7 mouse cellular contexts compared by ENCODE assay signal in genomic region chr13:3216070-3216469, GRCm38 (mm10).
DNase-seq lines count a peak whose midpoint lies in the region; ATAC-seq and TF ChIP-seq lines count a peak whose summit lies in the region.
"Not testable (repeated sequence)": the region's sequence is repeated elsewhere in the genome, so short reads cannot be mapped to it uniquely, and the experiment has no call there.

No protein-coding gene starts in this region.

- not testable (repeated sequence) for TF ChIP-seq EP300 in heart, postnatal 0 days (IDR thresholded peaks at IDR 0.05; ENCODE audit: low read depth)

- H3K27me3 ChIP-seq in embryonic facial prominence, embryonic 11.5 days (ENCODE audit: control insufficient read depth, insufficient read depth, low read length); heart, postnatal 0 days (ENCODE audit: control insufficient read depth, insufficient read depth, low read length); kidney, adult 2 months (replicated peaks; ENCODE audit: control insufficient read depth, insufficient read depth, low read length); midbrain, embryonic 14.5 days (ENCODE audit: control insufficient read depth, insufficient read depth, low read length): not testable (repeated sequence)

- not testable (repeated sequence) for H3K27ac ChIP-seq in embryonic facial prominence, embryonic 11.5 days (replicated peaks; ENCODE audit: low read depth, low read length); heart, postnatal 0 days (ENCODE audit: low read depth); kidney, adult 2 months (ENCODE audit: insufficient read depth, low read depth, low read length); midbrain, embryonic 14.5 days (replicated peaks; ENCODE audit: low read depth, low read length)

- not testable (repeated sequence) for TF ChIP-seq POLR2A in kidney, adult 2 months (IDR thresholded peaks at IDR 0.05; ENCODE audit: low read depth, low read length)

- not testable (repeated sequence) for H3K4me2 ChIP-seq in embryonic facial prominence, embryonic 11.5 days (ENCODE audit: low read depth, low read length); heart, postnatal 0 days (ENCODE audit: low read depth, low read length); midbrain, embryonic 14.5 days (ENCODE audit: low read length)

- H3K9me3 ChIP-seq in embryonic facial prominence, embryonic 11.5 days (replicated peaks; ENCODE audit: control insufficient read depth, low read length); heart, postnatal 0 days (replicated peaks; ENCODE audit: control insufficient read depth, low read length); midbrain, embryonic 14.5 days (ENCODE audit: control insufficient read depth, low read length): not testable (repeated sequence)

- H3K4me3 ChIP-seq in embryonic facial prominence, embryonic 11.5 days (ENCODE audit: low read depth, low read length); heart, postnatal 0 days (ENCODE audit: low read depth, low read length); kidney, adult 2 months (ENCODE audit: insufficient read depth, low read depth, low read length); midbrain, embryonic 14.5 days (replicated peaks; ENCODE audit: low read depth, low read length): not testable (repeated sequence)

- not testable (repeated sequence) for H3K4me1 ChIP-seq in embryonic facial prominence, embryonic 11.5 days (ENCODE audit: control insufficient read depth, insufficient read depth, low read length); heart, postnatal 0 days (ENCODE audit: control insufficient read depth, insufficient read depth); kidney, adult 2 months (ENCODE audit: control insufficient read depth, insufficient read depth, low read length); midbrain, embryonic 14.5 days (ENCODE audit: control insufficient read depth, insufficient read depth, low read length)

- TF ChIP-seq CTCF in heart, postnatal 0 days (IDR thresholded peaks at IDR 0.05; ENCODE audit: low read depth): peak; percentile 17; the same call in 1 of the 2 replicates
- peak; percentile 56 for TF ChIP-seq CTCF in kidney, adult 2 months (conservative IDR thresholded peaks at IDR 0.05; ENCODE audit: insufficient read depth, insufficient read length, low read depth, low read length)

- ATAC-seq in embryonic facial prominence, embryonic 11.5 days (replicated peaks; ENCODE audit: insufficient number of reproducible peaks, low FRiP score, low TSS enrichment, low read depth); heart, postnatal 0 days (ENCODE audit: insufficient read depth, low read depth): not testable (repeated sequence)
- 0 out of 2 replicates have a peak, but pooled peaks have one; percentile 20 for ATAC-seq in midbrain, embryonic 14.5 days (ENCODE audit: low FRiP score, low TSS enrichment)

- peak; percentile 64 for DNase-seq in NIH3T3 (ENCODE audit: low read depth)
- peak; percentile 16 for DNase-seq in cerebellum, adult 8-10 months
- DNase-seq in embryonic facial prominence, embryonic 11.5 days (ENCODE audit: low spot score): peak; percentile 25
- DNase-seq in heart, postnatal 0 days (ENCODE audit: low spot score): not testable (repeated sequence)
- DNase-seq in kidney, adult 2 months: peak; percentile 8
- DNase-seq in liver: peak; percentile 3
- peak; percentile 59 for DNase-seq in midbrain, embryonic 14.5 days

- H3K9ac ChIP-seq in embryonic facial prominence, embryonic 11.5 days (replicated peaks; ENCODE audit: low read length); heart, postnatal 0 days (replicated peaks; ENCODE audit: low read depth, low read length); midbrain, embryonic 14.5 days (replicated peaks; ENCODE audit: low read length): not testable (repeated sequence)

- not testable (repeated sequence) for H3K36me3 ChIP-seq in embryonic facial prominence, embryonic 11.5 days (replicated peaks; ENCODE audit: control insufficient read depth, insufficient read depth, low read depth, low read length); heart, postnatal 0 days (replicated peaks; ENCODE audit: control insufficient read depth, insufficient read depth, low read length); kidney, adult 2 months (ENCODE audit: control insufficient read depth, insufficient read depth, low read length); midbrain, embryonic 14.5 days (ENCODE audit: control insufficient read depth, insufficient read depth, low read length)

- 43% methylated on average over 3 of the region's 3 CpGs for WGBS in embryonic facial prominence, embryonic 11.5 days
- 23% methylated on average over 3 of the region's 3 CpGs for WGBS in heart, postnatal 0 days
- WGBS in kidney, adult 2 months: 33% methylated on average over 3 of the region's 3 CpGs
- WGBS in midbrain, embryonic 14.5 days: 45% methylated on average over 3 of the region's 3 CpGs
